Mouse (Mus musculus) lung, embryonic 15.5 days (tissue): ENCODE measurements around the gene Nr4a3. TPM values are rescaled to one million over a fixed set of nuclear protein-coding genes. Genes with fewer than 3 reads are reported as not detected.
A peak's percentile ranks its signal among the peaks of the same experiment; 100 is the strongest.

Source experiments
- ATAC-seq: fragments of 200-750 bp; cut with Nextera tagmentation; 2 replicates; pipeline ENCODE4 v1.8.0; 2017; ENCODE audit warnings: moderate number of reproducible peaks, borderline replicate concordance; ENCODE audit not compliant: low FRiP score, low TSS enrichment; ENCODE audit errors: extremely low read depth
- H3K27ac ChIP-seq: fragments of 300-500 bp; sonication (generic); 2 replicates; pipeline ENCODE4 v1.5.1; 2015; ENCODE audit warnings: moderate library complexity, mild to moderate bottlenecking, inconsistent platforms
- H3K27me3 ChIP-seq: fragments of 300-500 bp; sonication (generic); 2 replicates; pipeline ENCODE4 v1.6.1; 2015; ENCODE audit warnings: inconsistent platforms
- H3K36me3 ChIP-seq: fragments of 300-500 bp; sonication (generic); 2 replicates; pipeline ENCODE4 v1.6.1; 2015; ENCODE audit warnings: inconsistent platforms
- H3K4me1 ChIP-seq: fragments of 300-500 bp; sonication (generic); 2 replicates; pipeline ENCODE4 v1.6.1; 2015; ENCODE audit warnings: inconsistent platforms
- H3K4me2 ChIP-seq: fragments of 300-500 bp; sonication (generic); 2 replicates; pipeline ENCODE4 v1.6.1; 2015; ENCODE audit warnings: inconsistent platforms, mild to moderate bottlenecking, moderate library complexity
- H3K4me3 ChIP-seq: fragments of 300-500 bp; sonication (generic); 2 replicates; pipeline ENCODE4 v1.5.1; 2015; ENCODE audit warnings: mild to moderate bottlenecking, inconsistent platforms
- H3K9ac ChIP-seq: fragments of 300-500 bp; sonication (generic); 2 replicates; pipeline ENCODE4 v1.6.1; 2015; ENCODE audit warnings: inconsistent platforms
- H3K9me3 ChIP-seq: fragments of 300-500 bp; sonication (generic); 2 replicates; pipeline ENCODE4 v1.6.1; 2016; ENCODE audit warnings: inconsistent platforms
- WGBS: fragments of 180-500 bp; shearing (Covaris S2); methylation state at CpG from one replicate; pipeline ENCODE4 v1.1.7; 2015; 5-methylcytosine and 5-hydroxymethylcytosine counted together
- polyA plus RNA-seq: library from polyadenylated mRNA; unstranded; fragments of >200 nt; fragmentation: Nextera tagmentation; extraction: Ambion mirVana; gene quantifications from 2 replicates; pipeline ENCODE4 v1.2.1, GENCODE M21; 2015

Gene Nr4a3
- 0.06 and 0.11 TPM in 2 replicates for polyA plus RNA-seq

DNA sequence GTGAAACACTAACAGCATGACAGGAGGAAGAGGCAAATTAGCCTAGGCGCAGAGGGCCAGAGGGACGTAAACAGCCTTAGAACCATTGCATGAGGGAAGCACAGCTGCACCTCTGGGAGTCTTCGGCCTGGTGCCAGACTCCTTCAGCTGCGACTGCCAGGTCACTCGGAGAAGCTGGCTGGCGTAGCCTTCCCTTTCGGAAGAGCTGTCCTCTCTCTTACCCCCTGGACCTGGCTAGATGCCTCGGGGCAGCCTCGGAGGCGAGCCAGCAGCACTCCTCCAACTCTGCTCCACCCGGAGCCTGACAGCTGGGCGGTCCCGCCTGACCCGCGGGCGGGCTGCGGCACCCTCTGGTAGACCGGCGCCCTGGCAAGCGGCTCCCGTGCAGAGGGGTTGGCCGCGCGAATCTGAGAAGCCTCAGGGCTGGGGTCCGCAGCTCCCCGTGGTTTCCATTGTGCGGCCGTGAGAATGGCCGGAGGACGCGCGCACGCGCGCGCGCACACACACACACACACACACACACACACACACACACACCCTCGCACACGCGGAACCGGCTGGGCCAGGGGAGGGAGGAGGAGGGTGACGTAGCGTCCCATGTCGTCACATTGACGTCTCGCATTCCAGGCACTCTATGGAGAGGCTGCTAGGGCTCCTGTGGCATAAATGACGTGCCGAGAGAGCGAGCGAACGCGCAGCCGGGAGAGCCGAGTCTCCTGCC, at the start of gene Nr4a3:
Gene Nr4a3 (plus strand): TSS at position 663 of the 721 bp plus-strand sequence.
- ATAC-seq = peak; percentile 72
- Histone ChIP-seq H3K4me3 (peak within 1 kb of the TSS; percentile 77), H3K9ac (peak within 1 kb of the TSS; percentile 75), H3K36me3 (no peaks in the 10 kb centered on the region), H3K4me1 (peaks cover 50% of the 10 kb centered on the region), H3K27ac (peak within 1 kb of the TSS; percentile 82), H3K4me2 (peak within 1 kb of the TSS; percentile 94), H3K27me3 (peaks cover 45% of the 10 kb centered on the region), H3K9me3 (no peaks in the 10 kb centered on the region)
- 0% methylated on average over 37 of the region's 54 CpGs for WGBS

DNA sequence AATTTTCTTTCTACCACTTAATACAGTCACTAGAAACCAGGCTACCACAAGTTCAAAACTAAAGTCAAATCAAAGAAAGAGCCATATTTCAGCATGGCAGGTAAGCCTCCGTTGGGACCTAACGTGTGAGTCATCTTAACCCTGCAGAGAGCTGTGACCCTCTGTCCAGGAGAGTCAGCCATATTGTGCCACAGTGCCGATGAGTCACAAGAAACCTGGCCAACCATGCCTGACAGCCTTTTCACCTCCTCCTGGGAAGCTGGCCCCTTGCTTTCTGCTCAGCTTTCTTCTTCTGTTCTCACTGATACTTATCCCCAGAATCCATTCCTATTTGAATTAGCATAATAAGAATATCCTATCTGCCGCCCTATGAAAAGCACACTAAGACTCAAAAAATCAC, 42.0 kb upstream of the Nr4a3 start:
- no peak overlapping the region for H3K9ac ChIP-seq
- no peak for ATAC-seq
- no peaks in the 10 kb centered on the region for H3K27me3 ChIP-seq
- H3K4me3 ChIP-seq = no peak overlapping the region
- H3K4me2 ChIP-seq = no peak overlapping the region
- 82% methylated on average over 4 of the region's 4 CpGs for WGBS
- no peak overlapping the region for H3K27ac ChIP-seq
- H3K36me3 ChIP-seq = no peaks in the 10 kb centered on the region
- H3K9me3 ChIP-seq = no peaks in the 10 kb centered on the region
- H3K4me1 ChIP-seq = no peaks in the 10 kb centered on the region

DNA sequence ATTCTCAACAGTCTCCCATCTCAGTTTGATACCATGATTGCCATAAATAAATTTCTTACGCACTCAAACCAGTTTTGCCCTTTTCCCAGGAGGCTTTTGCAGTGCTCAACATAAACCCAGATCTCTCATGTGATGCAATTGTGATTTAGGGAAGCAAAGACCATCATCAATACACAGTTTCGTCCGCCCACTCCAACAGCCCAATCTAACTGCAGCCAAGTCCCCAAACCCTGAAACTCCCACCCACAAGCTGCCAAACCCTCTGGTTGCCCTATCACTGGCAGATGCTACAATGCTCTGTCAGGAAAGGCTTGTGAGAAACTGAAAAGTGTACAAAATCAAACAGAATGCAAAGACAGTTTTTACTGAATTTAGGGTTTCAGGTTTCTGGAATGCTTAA, 41.5 kb upstream of the Nr4a3 start:
- Histone ChIP-seq H3K9me3 (no peaks in the 10 kb centered on the region), H3K36me3 (no peaks in the 10 kb centered on the region), H3K4me2 (no peak overlapping the region), H3K4me1 (no peaks in the 10 kb centered on the region), H3K9ac (no peak overlapping the region), H3K27ac (no peak overlapping the region), H3K27me3 (no peaks in the 10 kb centered on the region), H3K4me3 (no peak overlapping the region)
- WGBS = 86% methylated on average over 3 of the region's 3 CpGs
- ATAC-seq = no peak

DNA sequence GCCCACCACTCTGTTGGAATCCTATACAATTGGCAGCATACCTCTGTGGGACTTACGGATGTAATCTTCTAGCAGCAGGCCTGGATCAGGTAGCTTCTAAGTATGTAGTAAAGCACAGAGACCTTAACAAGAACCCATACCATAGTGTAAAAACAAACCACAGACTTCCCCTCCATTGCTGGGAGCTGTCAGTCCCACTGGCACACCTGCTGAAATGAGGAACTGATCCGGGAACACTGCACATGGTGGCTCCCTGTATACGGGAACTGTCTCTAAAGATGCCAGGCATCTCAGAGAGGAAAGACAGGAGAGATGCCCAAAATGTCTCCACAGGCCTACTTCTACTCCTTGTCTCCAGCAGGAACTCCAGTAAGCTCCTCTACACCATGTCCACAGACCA, 38.6 kb upstream of the Nr4a3 start:
- no peak overlapping the region for H3K27ac ChIP-seq
- H3K9me3 ChIP-seq = no peaks in the 10 kb centered on the region
- H3K4me1 ChIP-seq = no peaks in the 10 kb centered on the region
- WGBS = 89% methylated on average over 3 of the region's 3 CpGs
- no peak overlapping the region for H3K9ac ChIP-seq
- H3K27me3 ChIP-seq = no peaks in the 10 kb centered on the region
- H3K36me3 ChIP-seq = no peaks in the 10 kb centered on the region
- ATAC-seq = no peak
- H3K4me3 ChIP-seq = no peak overlapping the region
- no peak overlapping the region for H3K4me2 ChIP-seq

DNA sequence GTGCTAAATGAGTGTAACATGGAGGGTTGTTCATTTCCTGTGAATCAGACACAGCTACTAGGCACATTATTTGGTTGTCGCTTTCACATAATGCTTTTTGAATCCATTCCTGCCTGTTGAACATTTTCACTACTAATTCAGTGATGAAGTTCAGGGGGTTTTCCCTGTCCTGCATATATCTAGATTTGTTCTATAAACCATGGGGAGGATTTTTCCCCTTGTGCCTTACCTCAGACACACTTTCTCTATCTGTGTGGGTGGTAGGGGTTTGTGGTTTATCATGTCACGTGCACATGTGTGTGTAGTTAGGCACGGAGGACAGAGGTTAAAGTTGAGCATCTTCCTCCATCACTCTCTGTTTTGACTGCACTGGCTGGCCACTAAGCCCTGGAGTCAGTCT, 32.7 kb upstream of the Nr4a3 start:
- 72% methylated on average over 3 of the region's 3 CpGs for WGBS
- Histone ChIP-seq H3K4me3 (no peak overlapping the region), H3K27me3 (no peaks in the 10 kb centered on the region), H3K4me2 (no peak overlapping the region), H3K9ac (no peak overlapping the region), H3K27ac (no peak overlapping the region), H3K9me3 (no peaks in the 10 kb centered on the region), H3K4me1 (no peaks in the 10 kb centered on the region), H3K36me3 (no peaks in the 10 kb centered on the region)
- no peak for ATAC-seq

DNA sequence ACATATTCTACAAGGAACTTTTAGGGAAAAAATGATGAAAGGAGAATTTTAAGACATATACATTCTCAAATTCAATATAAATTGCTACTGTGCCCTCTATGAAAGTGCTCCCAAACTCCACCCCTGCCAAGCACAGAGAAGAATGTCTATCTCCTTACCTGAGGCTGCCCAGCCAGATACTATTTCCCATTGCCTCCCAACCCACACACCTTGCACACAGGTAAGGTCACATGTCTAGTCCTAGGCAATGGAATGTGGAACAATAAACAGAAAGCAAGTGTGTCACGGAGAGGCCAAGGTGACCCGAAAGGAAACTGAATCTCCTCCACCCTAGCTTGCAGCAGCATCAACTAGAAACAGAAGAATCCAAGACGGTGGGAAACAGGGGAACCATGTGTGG, 22.0 kb upstream of the Nr4a3 start:
- Histone ChIP-seq H3K4me2 (no peak overlapping the region), H3K27ac (no peak overlapping the region), H3K4me1 (no peaks in the 10 kb centered on the region), H3K9ac (no peak overlapping the region), H3K9me3 (no peaks in the 10 kb centered on the region), H3K4me3 (no peak overlapping the region), H3K27me3 (no peaks in the 10 kb centered on the region), H3K36me3 (0 out of 2 replicates have a peak, but pooled peaks cover 2% of the 10 kb centered on the region)
- WGBS = 46% methylated on average over 3 of the region's 3 CpGs
- ATAC-seq = no peak

DNA sequence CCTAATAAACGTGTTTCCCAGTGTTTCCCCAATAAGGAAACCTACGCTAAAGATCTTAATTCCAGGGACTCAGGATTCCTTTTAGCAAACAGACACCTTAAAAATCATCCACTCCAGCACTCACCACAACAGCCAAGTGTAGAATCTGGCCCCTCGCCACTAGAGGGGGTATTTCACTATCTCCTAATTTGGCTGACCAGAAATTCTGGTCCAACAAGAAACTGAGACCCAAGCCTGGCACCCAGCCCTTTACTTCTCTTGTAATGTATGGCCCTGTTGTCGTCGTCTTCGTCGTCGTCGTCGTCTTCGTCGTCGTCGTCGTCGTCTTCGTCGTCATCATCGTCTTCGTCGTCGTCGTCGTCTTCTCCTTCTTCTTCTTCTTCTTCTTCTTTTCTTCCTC, 15.3 kb upstream of the Nr4a3 start:
- no peak overlapping the region for H3K9ac ChIP-seq
- H3K4me2 ChIP-seq = no peak overlapping the region
- ATAC-seq = no peak
- H3K9me3 ChIP-seq = no peaks in the 10 kb centered on the region
- 69% methylated on average over 24 of the region's 24 CpGs for WGBS
- H3K4me3 ChIP-seq = no peak overlapping the region
- H3K36me3 ChIP-seq = 0 out of 2 replicates have a peak, but pooled peaks cover 3% of the 10 kb centered on the region
- H3K4me1 ChIP-seq = no peaks in the 10 kb centered on the region
- no peaks in the 10 kb centered on the region for H3K27me3 ChIP-seq
- no peak overlapping the region for H3K27ac ChIP-seq

DNA sequence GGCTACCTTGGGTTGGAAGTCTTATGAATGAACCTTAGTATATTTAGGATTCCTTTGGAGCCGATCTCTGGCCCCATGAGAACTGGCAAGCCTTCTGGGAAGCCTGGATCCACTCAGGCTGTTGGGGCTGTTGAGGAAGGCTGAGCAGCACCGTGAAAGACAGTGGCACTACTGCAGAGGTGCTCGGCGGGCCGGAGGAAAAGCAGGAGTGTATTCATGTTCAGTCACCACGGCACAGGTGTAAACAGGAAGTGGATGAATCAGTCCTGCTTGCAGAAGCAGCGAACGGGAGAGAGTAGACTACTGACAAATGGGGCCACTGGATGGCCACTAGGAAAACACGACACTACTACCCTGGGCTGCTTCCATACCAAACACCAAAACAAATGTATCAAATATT, 10.7 kb upstream of the Nr4a3 start:
- WGBS = 60% methylated on average over 9 of the region's 9 CpGs
- H3K9me3 ChIP-seq = no peaks in the 10 kb centered on the region
- no peak overlapping the region for H3K4me3 ChIP-seq
- no peak overlapping the region for H3K27ac ChIP-seq
- H3K27me3 ChIP-seq = no peaks in the 10 kb centered on the region
- H3K4me2 ChIP-seq = no peak overlapping the region
- no peak for ATAC-seq
- H3K36me3 ChIP-seq = no peaks in the 10 kb centered on the region
- H3K4me1 ChIP-seq = no peaks in the 10 kb centered on the region
- no peak overlapping the region for H3K9ac ChIP-seq

DNA sequence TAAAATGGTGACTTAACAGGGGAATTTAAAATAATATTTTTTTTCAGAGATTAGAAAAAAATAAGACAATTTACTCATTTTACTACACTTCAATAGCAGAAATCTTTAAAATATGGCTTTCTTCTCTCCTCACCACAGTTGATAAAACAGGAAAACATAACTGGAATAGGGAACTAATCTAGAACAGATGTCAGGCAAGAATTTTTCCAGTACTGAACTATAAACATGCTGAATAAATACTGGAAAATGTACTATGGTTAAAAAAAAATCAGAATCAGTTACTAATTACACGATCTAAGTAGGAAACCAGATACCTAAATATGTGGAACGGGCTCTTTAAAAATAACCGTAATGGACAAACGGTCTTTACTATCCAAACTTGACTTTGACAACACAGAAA, 7.3 kb upstream of the Nr4a3 start:
- H3K27me3 ChIP-seq = no peaks in the 10 kb centered on the region
- no peak for ATAC-seq
- H3K36me3 ChIP-seq = no peaks in the 10 kb centered on the region
- H3K9ac ChIP-seq = no peak overlapping the region
- H3K27ac ChIP-seq = no peak overlapping the region
- no peak overlapping the region for H3K4me2 ChIP-seq
- 52% methylated on average over 4 of the region's 4 CpGs for WGBS
- H3K4me1 ChIP-seq = 0 out of 2 replicates have a peak, but pooled peaks cover 8% of the 10 kb centered on the region
- H3K4me3 ChIP-seq = no peak overlapping the region
- no peaks in the 10 kb centered on the region for H3K9me3 ChIP-seq

DNA sequence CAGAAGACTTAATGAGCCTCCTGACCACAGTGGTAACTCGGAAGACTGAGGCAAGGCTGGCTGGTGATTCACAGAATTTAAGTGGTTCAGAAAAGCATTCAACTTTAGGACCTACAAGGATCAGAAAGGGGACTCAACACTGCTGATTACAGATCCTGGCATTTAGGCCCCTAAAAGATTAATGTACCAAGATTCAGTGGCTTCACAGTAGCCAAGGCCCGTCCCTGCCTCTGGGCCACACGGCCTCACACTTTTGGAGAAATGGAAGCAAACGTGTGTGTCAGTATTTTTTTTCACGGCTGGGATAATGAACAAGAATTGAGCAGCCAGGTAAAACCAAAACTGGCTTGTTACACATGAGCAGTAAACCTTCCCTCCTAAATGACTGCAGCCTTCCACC, 6.1 kb upstream of the Nr4a3 start:
- Histone ChIP-seq H3K27me3 (no peaks in the 10 kb centered on the region), H3K36me3 (no peaks in the 10 kb centered on the region), H3K4me2 (no peak overlapping the region), H3K9ac (no peak overlapping the region), H3K9me3 (no peaks in the 10 kb centered on the region), H3K27ac (no peak overlapping the region), H3K4me1 (peaks cover 8% of the 10 kb centered on the region; the same call in 1 of the 2 replicates), H3K4me3 (no peak overlapping the region)
- 80% methylated on average over 5 of the region's 5 CpGs for WGBS
- no peak for ATAC-seq

DNA sequence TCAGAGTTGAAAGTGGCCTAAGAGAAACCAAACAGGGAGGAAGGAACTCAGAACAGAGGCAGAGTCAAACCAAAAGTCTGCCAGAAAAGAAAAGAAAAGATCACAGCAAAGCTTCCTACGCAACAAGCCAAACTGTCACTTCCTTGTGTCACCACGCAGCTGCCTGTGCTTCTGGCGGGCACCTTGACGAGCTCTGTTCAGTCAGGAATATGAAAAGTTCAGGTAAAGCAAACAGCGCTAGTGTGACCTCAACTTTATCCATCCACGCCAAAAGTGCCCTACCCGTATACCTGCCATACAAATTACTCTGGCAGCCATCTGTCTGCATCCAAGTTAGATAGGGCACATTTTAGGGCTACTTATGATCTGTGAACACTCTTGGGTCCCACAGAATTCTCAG, 5.2 kb upstream of the Nr4a3 start:
- H3K9me3 ChIP-seq = no peaks in the 10 kb centered on the region
- no peak overlapping the region for H3K27ac ChIP-seq
- peaks cover 14% of the 10 kb centered on the region for H3K4me1 ChIP-seq
- no peak overlapping the region for H3K9ac ChIP-seq
- ATAC-seq = no peak
- no peaks in the 10 kb centered on the region for H3K36me3 ChIP-seq
- 76% methylated on average over 7 of the region's 7 CpGs for WGBS
- H3K27me3 ChIP-seq = no peaks in the 10 kb centered on the region
- H3K4me3 ChIP-seq = no peak overlapping the region
- no peak overlapping the region for H3K4me2 ChIP-seq

DNA sequence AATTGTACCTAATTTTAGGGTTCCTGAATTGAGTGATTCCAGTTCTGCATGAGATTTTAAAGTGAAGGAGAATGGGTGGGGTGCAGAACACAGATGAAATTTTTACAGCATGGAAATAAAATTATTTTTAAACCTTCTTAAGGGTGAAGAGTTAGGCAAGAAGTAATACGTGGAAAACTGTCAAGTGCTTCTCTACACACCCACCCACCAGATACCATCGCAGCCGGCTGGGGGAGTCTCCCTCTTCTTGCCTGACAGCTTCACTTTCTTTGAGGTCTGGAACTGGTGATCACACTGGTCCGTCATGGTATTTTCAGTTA, 2.5 kb upstream of the Nr4a3 start:
- H3K27me3 ChIP-seq = peaks cover 23% of the 10 kb centered on the region
- H3K4me3 ChIP-seq = peak overlapping the region; percentile 77
- H3K9ac ChIP-seq = peak overlapping the region; percentile 75
- WGBS = 0% methylated on average over 4 of the region's 4 CpGs
- H3K27ac ChIP-seq = peak overlapping the region; percentile 98
- H3K9me3 ChIP-seq = no peaks in the 10 kb centered on the region
- H3K4me1 ChIP-seq = peaks cover 36% of the 10 kb centered on the region
- H3K4me2 ChIP-seq = peak overlapping the region; percentile 94
- no peak; the same call in 1 of the 2 replicates for ATAC-seq
- H3K36me3 ChIP-seq = no peaks in the 10 kb centered on the region
